Mouse (Mus musculus): ENCODE measurements at regions not wholly inside any gene's neighbourhood (a gene's known extent, or its start where the extent isn't known, plus 50 kb on each side); places are given as distances from the start of the nearest gene placed in this dataset.

DNA sequence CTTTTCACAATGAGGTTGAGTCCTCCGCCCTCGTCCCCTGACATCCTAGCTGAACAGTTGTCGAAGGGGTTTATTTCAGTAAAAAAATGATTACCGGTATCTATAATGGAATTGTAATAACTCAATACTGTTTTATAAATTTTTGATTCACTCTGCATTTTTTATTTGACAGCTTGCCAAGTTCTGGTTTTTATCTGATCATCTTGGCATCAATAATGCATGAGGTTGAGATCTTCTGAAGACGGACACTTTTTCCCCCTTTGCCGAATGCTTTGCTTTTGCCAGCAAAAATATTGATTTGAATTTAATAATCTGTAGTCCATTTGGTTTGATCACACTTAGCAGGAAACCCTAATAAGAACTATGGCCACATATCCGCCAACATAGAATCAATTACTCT lies 535.5 kb upstream of the Tmpo start:
- no peak for TF ChIP-seq CTCF (IDR thresholded peaks at IDR 0.05; ENCODE audit: low read depth)
- TF ChIP-seq EP300 (IDR thresholded peaks at IDR 0.05; ENCODE audit: low read depth) = no peak
